Mouse (Mus musculus) thymus, adult 18-20 months (tissue): ENCODE measurements at regions not wholly inside any gene's neighbourhood (a gene's known extent, or its start where the extent isn't known, plus 50 kb on each side); places are given as distances from the start of the nearest gene placed in this dataset.

Experiments used
- DNase-seq, 2 experiments: peaks; one replicate each; pipeline ENCODE4 v3.0.0; 2022; ENCODE audit warnings: mixed read lengths in 2 of 2

DNA sequence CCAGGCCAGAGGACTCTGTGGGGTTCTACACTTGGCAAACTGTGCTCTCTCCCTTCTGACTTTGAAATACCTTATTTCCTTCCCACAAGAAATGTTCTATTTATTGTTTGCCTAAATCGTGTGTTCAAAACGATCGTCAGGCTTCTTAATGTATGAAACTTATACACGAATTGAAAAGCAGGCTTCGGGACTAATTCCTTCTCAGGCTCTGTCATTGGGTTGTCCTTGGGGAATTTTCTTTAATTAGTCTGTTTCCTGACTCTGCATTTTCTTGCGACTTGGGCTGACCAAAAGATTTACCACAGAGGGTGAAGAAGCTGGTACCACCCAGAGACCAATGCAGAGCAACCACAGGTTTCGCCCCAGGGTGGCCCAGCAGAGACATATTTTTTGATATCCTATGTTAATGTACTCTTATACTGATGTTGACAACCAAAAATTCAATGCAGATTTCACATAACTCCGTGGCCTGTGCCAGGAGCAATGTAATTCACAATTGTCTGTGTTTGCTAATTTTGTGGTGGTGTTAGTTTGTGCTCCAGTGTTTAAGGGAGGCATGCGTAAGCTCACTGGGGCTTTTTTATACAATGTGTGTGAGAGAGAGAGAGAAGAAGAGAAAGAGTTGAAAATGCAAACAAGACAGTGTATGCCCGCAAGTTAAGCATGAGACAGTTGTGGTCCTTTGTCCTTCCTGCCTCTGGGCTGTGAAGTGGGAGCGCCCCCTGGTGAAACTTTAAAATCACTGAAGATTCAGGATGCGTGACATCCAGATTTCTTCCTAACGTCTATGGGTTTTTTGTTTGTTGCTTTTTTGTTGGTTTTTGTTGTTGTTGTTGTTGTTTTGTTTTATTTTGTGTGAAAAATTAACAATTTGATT, 452.7 kb downstream of the Sox2 start:
- DNase-seq: no peak

GRCm38 (mm10) chr3:35104884-35105283, 454.7 kb downstream of the Sox2 start:
- no peak for DNase-seq

DNA sequence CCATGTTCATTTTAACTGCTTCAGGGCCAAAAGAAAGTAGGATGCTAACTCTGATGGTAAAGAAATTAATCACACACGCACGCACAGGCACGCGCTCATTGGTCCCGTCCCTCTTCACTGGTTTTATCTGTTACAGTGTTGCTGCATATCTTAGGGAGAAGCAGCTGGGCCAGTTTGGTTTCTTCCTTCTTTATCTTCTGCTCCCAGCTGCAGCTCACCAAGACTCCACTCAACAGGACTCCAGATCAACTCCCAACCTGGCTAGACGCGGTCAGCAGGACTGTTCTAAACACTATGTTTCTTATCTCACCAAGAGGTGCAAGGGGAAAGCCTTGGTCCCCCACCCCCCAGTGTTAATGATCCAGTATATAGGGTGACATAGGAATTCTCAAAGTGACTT, 455.9 kb downstream of the Sox2 start:
- DNase-seq: no peak

- DNase-seq: no peak
Observed at GRCm38 (mm10) chr3:35133477-35133876, 483.3 kb downstream of the Sox2 start.

GRCm38 (mm10) chr3:35141500-35142220, 491.5 kb downstream of the Sox2 start:
- DNase-seq: no peak

GRCm38 (mm10) chr3:35142683-35143082, 492.5 kb downstream of the Sox2 start:
- no peak for DNase-seq

DNA sequence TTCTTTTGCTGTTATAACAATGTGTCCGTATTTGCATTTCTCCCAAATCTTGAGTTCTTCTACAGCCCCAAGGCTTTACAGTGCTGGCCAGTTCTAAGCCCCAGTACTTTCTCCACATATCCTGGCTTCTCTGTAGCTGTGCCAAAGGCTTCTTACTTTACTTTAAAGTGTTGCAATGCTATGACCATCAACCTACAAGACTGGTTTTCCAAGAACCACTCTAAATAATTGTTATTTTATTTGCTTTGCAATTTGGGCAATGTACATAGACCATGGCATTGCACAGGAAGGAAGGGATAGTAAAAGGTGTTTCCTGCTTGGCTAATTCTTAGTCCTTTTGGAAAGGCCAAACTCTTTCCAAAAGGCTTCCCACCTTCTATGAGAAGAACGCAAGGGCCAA, 495.4 kb downstream of the Sox2 start:
- DNase-seq: no peak

GRCm38 (mm10) chr3:35146681-35147080, 496.5 kb downstream of the Sox2 start:
- DNase-seq: no peak

DNA sequence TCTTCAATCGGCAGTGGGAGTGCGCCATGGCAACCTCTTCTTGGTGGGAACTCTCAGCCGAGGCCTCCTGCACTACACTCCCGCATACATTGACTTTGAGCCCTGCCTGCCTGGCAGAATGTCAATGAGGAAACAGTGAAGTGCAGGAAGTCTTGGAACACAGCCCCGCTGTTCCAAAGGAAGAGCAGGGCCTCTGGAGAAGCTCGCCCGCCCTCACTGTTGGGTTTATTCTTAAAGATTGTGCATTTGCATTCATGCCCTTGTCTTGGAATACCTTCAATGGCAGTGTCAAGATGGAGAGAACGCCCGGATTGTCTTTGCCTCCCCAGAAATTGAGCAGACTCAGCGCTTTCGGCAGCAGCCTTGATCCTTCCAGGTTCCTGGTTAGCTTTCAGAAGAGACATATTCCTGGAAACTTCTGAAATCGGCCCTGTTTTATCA, 499.1 kb downstream of the Sox2 start:
- DNase-seq: no peak

DNA sequence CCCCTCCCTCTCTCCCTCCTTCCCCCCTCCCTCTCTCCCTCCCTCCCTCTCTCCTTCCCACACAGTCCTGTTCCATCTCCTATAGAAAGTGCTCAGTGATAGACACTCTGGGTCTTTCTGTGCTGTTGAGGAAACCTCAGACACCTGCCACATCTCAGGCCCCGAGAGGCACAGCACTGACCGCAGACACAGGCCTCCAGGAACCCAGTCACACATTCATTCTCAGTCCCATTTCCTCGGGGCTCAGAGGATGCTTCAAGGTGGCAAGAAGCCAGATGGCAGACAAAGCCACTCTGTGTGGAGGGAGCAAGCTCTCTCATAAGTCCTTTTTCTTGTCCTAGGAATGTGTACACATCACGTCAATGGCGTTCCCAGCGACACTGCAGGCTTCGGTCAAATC, 502.0 kb downstream of the Sox2 start:
- no peak for DNase-seq

DNA sequence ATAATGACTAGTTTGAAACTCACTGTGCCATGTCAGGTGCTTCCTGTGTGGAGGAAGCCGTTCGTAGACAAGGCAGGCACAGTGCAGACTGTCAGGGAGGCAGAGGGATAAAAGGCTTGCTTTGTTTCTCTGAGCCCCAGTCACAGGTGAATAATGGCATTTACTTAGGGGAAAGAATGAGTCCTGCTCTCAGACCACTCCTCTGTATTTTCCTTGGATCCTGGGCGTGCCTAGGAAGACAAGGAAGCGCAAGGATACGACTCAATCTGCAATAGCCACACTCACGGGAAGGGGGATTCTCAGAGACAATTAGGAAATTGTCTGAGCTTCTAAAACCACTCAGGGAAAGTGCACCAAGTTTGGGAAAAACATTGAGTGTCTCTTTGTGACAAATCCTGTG, 504.1 kb downstream of the Sox2 start:
- no peak for DNase-seq

- DNase-seq: no peak
Observed at GRCm38 (mm10) chr3:35168676-35169075, 518.5 kb downstream of the Sox2 start.

DNA sequence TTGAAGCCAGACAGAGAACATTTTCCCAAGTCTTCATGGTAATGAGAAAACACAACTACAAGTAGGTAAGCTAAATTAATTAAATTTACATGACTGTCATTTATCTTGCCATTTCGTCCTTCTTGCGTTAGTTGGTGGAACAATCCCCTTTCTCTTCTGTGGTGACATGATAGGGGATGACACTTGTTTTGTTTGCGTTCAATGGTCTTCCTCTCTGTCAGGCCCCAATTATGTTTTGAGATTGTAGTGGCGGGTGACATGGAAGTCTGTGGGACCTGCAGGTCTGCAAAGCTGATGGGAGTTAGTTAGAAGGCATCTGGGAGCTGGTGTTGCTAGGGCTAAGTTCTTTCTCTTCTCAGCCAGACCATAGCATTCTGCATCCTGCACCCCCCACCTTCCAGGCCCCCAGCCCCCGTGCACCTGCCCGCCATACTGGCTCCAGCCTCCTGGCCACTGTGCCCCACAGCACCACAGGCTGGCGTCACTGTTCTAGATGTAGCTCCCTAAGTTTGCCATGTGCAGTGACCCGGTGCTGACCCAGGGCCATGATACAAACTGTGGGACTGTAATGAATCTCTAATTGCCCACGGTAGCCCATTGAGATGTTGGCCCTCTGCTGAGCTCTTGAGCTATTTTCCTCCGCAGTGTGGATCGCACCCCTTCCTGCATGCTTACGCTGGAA, 528.7 kb downstream of the Sox2 start:
- DNase-seq: no peak

DNA sequence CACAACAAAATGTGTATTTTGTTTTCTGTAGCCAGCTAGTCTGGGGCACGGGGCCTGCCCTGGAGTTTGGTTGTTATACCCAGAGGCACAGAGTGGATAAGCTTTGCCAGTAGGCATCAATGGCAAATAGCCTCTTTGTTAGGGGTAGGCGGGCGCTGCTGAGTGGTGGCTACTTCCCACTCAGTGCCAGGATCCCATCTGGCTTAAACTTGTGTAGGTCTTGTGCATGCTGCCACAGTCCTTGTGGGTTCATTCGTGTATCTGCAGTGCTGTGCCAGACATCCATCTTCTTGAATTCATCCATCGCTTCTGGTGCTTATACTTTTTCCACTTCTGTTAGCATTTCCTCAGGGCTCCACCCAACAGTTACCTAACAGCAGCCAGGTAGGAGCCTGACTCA, 545.4 kb upstream of the Atp11b start:
- DNase-seq: no peak

- no peak for DNase-seq
Observed at GRCm38 (mm10) chr3:35219394-35219793, 534.5 kb upstream of the Atp11b start.

GRCm38 (mm10) chr3:35221183-35221582, 532.7 kb upstream of the Atp11b start:
- no peak for DNase-seq

DNA sequence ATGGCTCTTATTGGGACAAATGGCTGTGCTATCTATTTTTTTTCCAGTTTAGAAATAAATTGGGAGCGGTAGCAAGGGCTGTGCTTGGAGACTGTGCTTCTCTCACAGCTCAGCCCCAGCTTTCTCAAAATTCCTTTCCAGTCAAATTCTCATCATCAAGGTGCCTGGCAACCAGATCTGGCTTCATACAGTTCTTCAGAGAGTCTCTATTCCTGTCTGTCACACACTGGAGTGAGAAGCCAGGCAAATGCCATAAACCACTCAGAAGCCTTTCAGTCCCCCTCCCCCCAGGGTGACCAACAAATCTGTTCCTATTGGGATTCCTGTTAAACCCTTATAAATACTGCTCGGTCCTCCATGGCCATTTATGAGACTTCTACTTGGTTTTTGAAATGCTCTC, 531.7 kb upstream of the Atp11b start:
- DNase-seq: no peak

- no peak for DNase-seq
Observed at GRCm38 (mm10) chr3:35225051-35225701, 528.7 kb upstream of the Atp11b start.

DNA sequence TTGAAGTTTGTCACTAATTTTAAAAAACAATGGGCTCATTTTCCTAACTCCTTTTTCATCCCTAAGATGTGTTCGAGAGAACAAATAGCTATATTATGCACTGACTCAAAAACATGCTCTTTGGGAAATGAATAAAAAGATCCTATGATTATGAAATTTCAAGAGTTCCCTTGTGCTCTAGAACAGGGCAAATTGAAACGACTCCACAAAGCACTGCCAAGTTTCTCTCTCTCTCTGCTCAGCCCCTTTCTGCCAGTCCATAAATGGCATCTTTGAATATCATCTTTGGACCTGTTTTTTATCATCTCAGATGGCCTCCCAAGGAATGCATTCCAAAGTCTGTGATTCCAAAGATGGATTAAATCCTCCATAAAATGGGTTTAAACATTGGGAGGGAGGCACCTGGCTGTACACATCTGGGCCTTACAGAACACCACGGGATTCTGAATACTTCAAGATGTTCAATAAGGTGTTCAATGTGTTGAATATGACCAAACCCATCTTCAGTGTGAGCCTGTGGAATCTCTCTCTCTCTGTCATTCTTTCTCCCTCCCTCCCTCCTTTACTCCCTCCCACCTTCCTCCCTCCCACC, 528.0 kb upstream of the Atp11b start:
- DNase-seq: no peak

DNA sequence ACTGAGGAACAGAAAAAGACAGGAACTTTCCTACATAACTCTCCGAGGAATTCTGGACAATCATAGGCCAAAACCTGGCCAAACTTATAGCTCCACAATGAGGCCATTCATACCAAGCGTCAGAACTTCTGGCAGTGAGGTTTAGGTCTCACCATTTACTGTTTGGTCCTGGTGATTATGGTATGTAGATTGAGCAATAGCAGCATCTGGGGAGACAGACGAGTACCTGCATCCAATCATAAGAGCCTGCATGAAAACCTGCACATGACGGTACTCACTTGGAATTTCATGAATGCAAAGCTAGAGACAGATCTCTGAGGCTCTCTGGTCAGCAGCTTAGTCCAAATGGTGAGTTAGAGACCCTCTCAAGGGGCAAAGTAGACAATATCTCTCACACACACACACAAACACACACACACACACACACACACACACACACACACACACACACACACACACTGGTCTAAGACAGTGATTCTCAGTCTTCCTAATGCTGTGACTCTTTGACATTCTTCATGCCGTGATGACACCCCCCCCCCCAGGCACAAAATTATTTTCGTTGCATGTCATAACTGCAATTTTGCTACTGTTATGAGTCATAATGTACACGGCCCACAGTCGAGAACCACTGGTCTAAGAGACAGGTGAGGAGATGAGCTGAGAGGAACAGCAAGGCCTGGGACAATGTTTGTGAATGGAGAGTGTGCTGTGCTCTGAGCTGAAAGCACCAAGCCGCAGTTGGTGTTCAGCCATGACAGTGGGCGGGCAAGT, 522.6 kb upstream of the Atp11b start:
- DNase-seq: no peak

DNA sequence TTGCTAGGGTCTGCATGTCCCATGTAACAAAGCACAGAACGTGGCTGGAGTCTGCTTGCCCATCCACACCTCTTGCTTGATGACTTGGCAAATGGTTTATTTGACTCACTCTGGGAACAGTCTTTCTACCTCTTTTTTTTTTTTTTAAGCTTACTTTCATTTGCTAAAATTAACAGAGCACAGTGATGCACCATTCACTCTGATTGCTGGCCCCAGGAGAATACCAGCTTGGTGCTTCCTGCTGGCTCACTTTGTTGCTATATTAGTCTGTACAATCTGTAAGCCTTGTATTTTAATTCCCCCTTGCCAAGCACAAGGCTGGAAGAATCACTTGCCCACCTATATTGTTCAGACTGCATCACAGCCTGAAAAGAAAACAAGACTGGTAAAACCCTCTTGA, 521.4 kb upstream of the Atp11b start:
- DNase-seq: no peak

GRCm38 (mm10) chr3:35235066-35235465, 518.8 kb upstream of the Atp11b start:
- DNase-seq: no peak
